Mouse (Mus musculus) thymus, adult 2 months (tissue): ENCODE results near the gene Osbpl3.

ENCODE experiments used
- CTCF ChIP-seq: fragments of 200-500 bp; IDR thresholded peaks from 2 replicates; pipeline ENCODE4 v1.5.1; 2012; ENCODE audit warnings: mild to moderate bottlenecking, control low read depth, low read length, moderate library complexity, borderline replicate concordance; ENCODE audit not compliant: control insufficient read depth, poor library complexity, insufficient read depth; ENCODE audit errors: extremely low read depth
- POLR2A ChIP-seq: fragments of 200-500 bp; IDR thresholded peaks from 2 replicates; pipeline ENCODE4 v1.6.1; 2012; ENCODE audit warnings: mild to moderate bottlenecking, low read length, control low read depth, moderate library complexity; ENCODE audit not compliant: control insufficient read depth, poor library complexity, insufficient read depth; ENCODE audit errors: extremely low read depth

DNA sequence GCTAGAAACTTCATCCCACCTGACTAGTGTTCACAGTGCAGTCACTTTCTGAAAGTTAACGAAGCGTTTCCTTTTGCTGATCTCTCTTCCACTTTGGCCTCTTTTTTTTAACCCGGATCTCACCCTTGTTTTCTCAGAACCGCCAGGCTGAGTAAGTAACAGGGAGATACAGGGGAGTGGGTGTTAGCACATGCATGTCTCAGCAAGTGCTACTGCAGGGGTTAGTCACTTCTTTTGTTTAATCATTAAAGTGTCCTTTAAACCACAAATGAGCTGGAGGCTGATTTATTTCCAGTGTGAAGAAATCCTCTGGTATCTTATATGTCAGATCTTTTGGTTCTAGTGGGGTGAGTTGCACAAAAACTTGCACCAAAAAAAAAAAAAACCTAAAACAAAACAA, 47.0 kb upstream of the Osbpl3 start:
- no peak for TF ChIP-seq CTCF
- no peak for TF ChIP-seq POLR2A
